Mouse (Mus musculus) liver, embryonic 15.5 days (tissue): ENCODE measurements around the gene Slc38a3. TPM values are rescaled to one million over a fixed set of nuclear protein-coding genes. Genes with fewer than 3 reads are reported as not detected.

Experiments
- ATAC-seq: fragments of 200-750 bp; cut with Nextera tagmentation; 2 replicates; pipeline ENCODE4 v1.8.0; 2017; ENCODE audit warnings: moderate number of reproducible peaks, mild to moderate bottlenecking, moderate library complexity; ENCODE audit not compliant: insufficient read depth
- H3K27ac ChIP-seq: fragments of 300-500 bp; sonication (generic); replicated peaks from 2 replicates; pipeline ENCODE4 v1.5.1; 2015; ENCODE audit warnings: mild to moderate bottlenecking, inconsistent platforms
- H3K27me3 ChIP-seq: fragments of 300-500 bp; sonication (generic); 2 replicates; pipeline ENCODE4 v1.6.1; 2015; ENCODE audit warnings: mild to moderate bottlenecking, inconsistent platforms
- H3K36me3 ChIP-seq: fragments of 300-500 bp; sonication (generic); replicated peaks from 2 replicates; pipeline ENCODE4 v1.6.1; 2015; ENCODE audit warnings: moderate library complexity, mild to moderate bottlenecking, inconsistent platforms
- H3K4me1 ChIP-seq: fragments of 300-500 bp; sonication (generic); replicated peaks from 2 replicates; pipeline ENCODE4 v1.6.1; 2015; ENCODE audit warnings: inconsistent platforms
- H3K4me2 ChIP-seq: fragments of 300-500 bp; sonication (generic); 2 replicates; pipeline ENCODE4 v1.6.1; 2015; ENCODE audit warnings: moderate library complexity, mild to moderate bottlenecking, inconsistent platforms
- H3K4me3 ChIP-seq: fragments of 300-500 bp; sonication (generic); replicated peaks from 2 replicates; pipeline ENCODE4 v1.5.1; 2015; ENCODE audit warnings: mild to moderate bottlenecking, inconsistent platforms
- H3K9ac ChIP-seq: fragments of 300-500 bp; sonication (generic); 2 replicates; pipeline ENCODE4 v1.6.1; 2015; ENCODE audit warnings: moderate library complexity, mild to moderate bottlenecking, inconsistent platforms
- H3K9me3 ChIP-seq: fragments of 300-500 bp; sonication (generic); replicated peaks from 2 replicates; pipeline ENCODE4 v1.6.1; 2016; ENCODE audit warnings: inconsistent platforms
- WGBS: fragments of 180-500 bp; shearing (Covaris S2); methylation state at CpG from one replicate; pipeline ENCODE4 v1.1.7; 2015; ENCODE audit warnings: mixed read lengths; ENCODE audit not compliant: insufficient replicate concordance; 5-methylcytosine and 5-hydroxymethylcytosine counted together
- polyA plus RNA-seq: library from polyadenylated mRNA; unstranded; fragments of >200 nt; fragmentation: Nextera tagmentation; extraction: Ambion mirVana; gene quantifications from 2 replicates; pipeline ENCODE4 v1.2.1, GENCODE M21; 2015

Gene Slc38a3
- polyA plus RNA-seq, 1 experiment from 2014 or later: 35.0 TPM

GRCm38 (mm10) chr9:107703337-107704122, 34.2 kb upstream of the Slc38a3 start:
- Histone ChIP-seq H3K27ac (no peak overlapping the region), H3K9me3 (no peaks in the 10 kb centered on the region), H3K36me3 (no peaks in the 10 kb centered on the region), H3K4me2 (no peak overlapping the region), H3K4me1 (peaks cover 7% of the 10 kb centered on the region), H3K4me3 (no peak overlapping the region), H3K27me3 (peaks cover 79% of the 10 kb centered on the region), H3K9ac (no peak overlapping the region)
- WGBS: 46% methylated on average over 14 of the region's 14 CpGs
- ATAC-seq: no peak

- Histone ChIP-seq H3K27me3 (peaks cover 78% of the 10 kb centered on the region), H3K4me1 (no peaks in the 10 kb centered on the region; the same call in none of the 2 replicates), H3K36me3 (no peaks in the 10 kb centered on the region), H3K4me2 (no peak overlapping the region), H3K4me3 (no peak overlapping the region), H3K9ac (no peak overlapping the region), H3K27ac (no peak overlapping the region), H3K9me3 (no peaks in the 10 kb centered on the region)
- WGBS: 60% methylated on average over 3 of the region's 3 CpGs
- no peak for ATAC-seq
These were observed 33.4 kb upstream of the Slc38a3 start for GRCm38 (mm10) chr9:107702606-107703185.

- Histone ChIP-seq H3K27ac (no peak overlapping the region), H3K36me3 (no peaks in the 10 kb centered on the region), H3K9me3 (no peaks in the 10 kb centered on the region), H3K9ac (no peak overlapping the region), H3K27me3 (peaks cover 74% of the 10 kb centered on the region), H3K4me1 (no peaks in the 10 kb centered on the region; the same call in 1 of the 2 replicates), H3K4me2 (no peak overlapping the region), H3K4me3 (no peak overlapping the region)
- ATAC-seq: no peak
- WGBS: 55% methylated on average over 12 of the region's 12 CpGs
These were observed 32.3 kb upstream of the Slc38a3 start for GRCm38 (mm10) chr9:107701594-107701993.

- H3K27me3 ChIP-seq: peaks cover 69% of the 10 kb centered on the region
These were observed 30.8 kb upstream of the Slc38a3 start for GRCm38 (mm10) chr9:107700114-107700571.

GRCm38 (mm10) chr9:107699376-107699980, 30.1 kb upstream of the Slc38a3 start:
- no peaks in the 10 kb centered on the region; the same call in 1 of the 2 replicates for H3K4me1 ChIP-seq
- peaks cover 64% of the 10 kb centered on the region; the same call in 1 of the 2 replicates for H3K27me3 ChIP-seq
- H3K36me3 ChIP-seq: no peaks in the 10 kb centered on the region
- no peak overlapping the region for H3K27ac ChIP-seq
- H3K9ac ChIP-seq: no peak overlapping the region
- 38% methylated on average over 9 of the region's 9 CpGs for WGBS
- no peak for ATAC-seq
- H3K4me3 ChIP-seq: no peak overlapping the region
- no peak overlapping the region for H3K4me2 ChIP-seq
- no peaks in the 10 kb centered on the region for H3K9me3 ChIP-seq

More at GRCm38 (mm10) chr9:107700114-107700571, 30.8 kb upstream of the Slc38a3 start:
- 56% methylated on average over 6 of the region's 6 CpGs for WGBS
- Histone ChIP-seq H3K4me2 (no peak overlapping the region), H3K4me3 (no peak overlapping the region), H3K9ac (no peak overlapping the region), H3K36me3 (no peaks in the 10 kb centered on the region), H3K4me1 (no peaks in the 10 kb centered on the region; the same call in 1 of the 2 replicates), H3K9me3 (no peaks in the 10 kb centered on the region), H3K27ac (no peak overlapping the region)
- ATAC-seq: no peak

GRCm38 (mm10) chr9:107698611-107699190, 29.4 kb upstream of the Slc38a3 start:
- Histone ChIP-seq H3K4me3 (no peak overlapping the region), H3K27ac (no peak overlapping the region), H3K4me2 (no peak overlapping the region), H3K4me1 (no peaks in the 10 kb centered on the region; the same call in 1 of the 2 replicates), H3K9me3 (no peaks in the 10 kb centered on the region), H3K36me3 (no peaks in the 10 kb centered on the region), H3K27me3 (peaks cover 59% of the 10 kb centered on the region; the same call in 1 of the 2 replicates), H3K9ac (no peak overlapping the region)
- no peak for ATAC-seq
- 34% methylated on average over 14 of the region's 14 CpGs for WGBS

- H3K4me2 ChIP-seq: no peak overlapping the region
- H3K27me3 ChIP-seq: peaks cover 54% of the 10 kb centered on the region; the same call in 1 of the 2 replicates
- H3K9ac ChIP-seq: no peak overlapping the region
- WGBS: 57% methylated on average over 14 of the region's 14 CpGs
- no peak overlapping the region for H3K4me3 ChIP-seq
- ATAC-seq: no peak; the same call in 1 of the 2 replicates
- no peaks in the 10 kb centered on the region for H3K36me3 ChIP-seq
- H3K27ac ChIP-seq: no peak overlapping the region
- no peaks in the 10 kb centered on the region for H3K9me3 ChIP-seq
- H3K4me1 ChIP-seq: no peaks in the 10 kb centered on the region; the same call in 1 of the 2 replicates
These were observed 28.6 kb upstream of the Slc38a3 start for GRCm38 (mm10) chr9:107697811-107698521.

GRCm38 (mm10) chr9:107696845-107697610, 27.7 kb upstream of the Slc38a3 start:
- no peaks in the 10 kb centered on the region; the same call in 1 of the 2 replicates for H3K4me1 ChIP-seq
- no peak overlapping the region for H3K27ac ChIP-seq
- H3K9me3 ChIP-seq: no peaks in the 10 kb centered on the region
- H3K36me3 ChIP-seq: no peaks in the 10 kb centered on the region
- H3K9ac ChIP-seq: no peak overlapping the region
- H3K4me3 ChIP-seq: no peak overlapping the region
- H3K4me2 ChIP-seq: no peak overlapping the region
- peaks cover 48% of the 10 kb centered on the region; the same call in 1 of the 2 replicates for H3K27me3 ChIP-seq
- WGBS: 49% methylated on average over 9 of the region's 9 CpGs
- no peak for ATAC-seq

- no peaks in the 10 kb centered on the region for H3K9me3 ChIP-seq
- WGBS: 17% methylated on average over 6 of the region's 6 CpGs
- H3K36me3 ChIP-seq: no peaks in the 10 kb centered on the region
- H3K27ac ChIP-seq: no peak overlapping the region
- peaks cover 43% of the 10 kb centered on the region; the same call in 1 of the 2 replicates for H3K27me3 ChIP-seq
- H3K9ac ChIP-seq: no peak overlapping the region
- ATAC-seq: no peak
- H3K4me2 ChIP-seq: no peak overlapping the region
- H3K4me1 ChIP-seq: no peaks in the 10 kb centered on the region; the same call in 1 of the 2 replicates
- H3K4me3 ChIP-seq: no peak overlapping the region
These were observed 26.8 kb upstream of the Slc38a3 start for GRCm38 (mm10) chr9:107696106-107696479.
